Mouse (Mus musculus) skeletal muscle tissue, postnatal 0 days (tissue): Measurements from ENCODE around the gene Olfr1484. TPM values are rescaled to one million over a fixed set of nuclear protein-coding genes. Genes with fewer than 3 reads are reported as not detected.

Experiments
- microRNA-seq, 2 experiments: library from miRNA; unstranded; fragments of <30 nt; microRNA quantifications; one replicate each; pipeline ENCODE4; 2016
- polyA plus RNA-seq: library from polyadenylated mRNA; unstranded; fragments of >200 nt; fragmentation: Nextera tagmentation; extraction: Ambion mirVana; gene quantifications from 2 replicates; pipeline ENCODE4 v1.2.1, GENCODE M21; 2015

Olfr1484 gene
- polyA plus RNA-seq, result not detected in 2 replicates

GRCm38 (mm10) chr19:13583211-13583610 lies at the start of gene Olfr1484:
Olfr1484 (plus strand) TSS chr19:13583511.

GRCm38 (mm10) chr19:13617075-13617474 lies 33.8 kb downstream of the Olfr1484 start, which contains the start of gene Olfr1487:
Olfr1487 (plus strand) TSS chr19:13617375.

DNA sequence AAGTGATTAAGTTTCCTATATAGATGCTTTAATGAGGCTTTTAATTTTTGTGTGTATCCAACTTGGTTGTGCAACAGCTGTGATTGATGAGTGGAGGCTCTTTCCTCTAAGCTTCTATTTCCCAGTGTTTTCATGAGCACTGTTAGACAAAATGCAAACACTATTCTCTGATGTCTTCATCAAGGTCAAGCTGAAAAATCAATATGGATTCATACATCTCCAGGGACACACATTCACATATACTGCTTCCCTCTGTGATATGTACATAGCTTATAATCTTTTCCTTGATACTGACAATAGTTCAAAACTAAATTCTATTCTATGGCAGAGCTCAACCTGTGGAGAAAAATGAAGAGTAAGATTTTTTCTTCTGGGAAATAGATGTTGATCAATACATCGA lies 48.0 kb downstream of the Olfr1484 start, which contains the start of gene Olfr1489:
Olfr1489 (plus strand) TSS at position 301 of the 400 bp plus-strand sequence.

Small RNAs within 50 kb of the gene (microRNA-seq; reads per million reads assigned to microRNA genes)
- gene Gm22323, result 0 reads per million in 2 experiments
- 0 reads per million in 2 experiments for gene Gm23931

Other genes starting within 250 kb of the Olfr1484 start
- gene Olfr1466, start 244.6 kb upstream of the Olfr1484 start, polyA plus RNA-seq, result not detected in 2 replicates
- gene Olfr1467, start 221.3 kb upstream of the Olfr1484 start, polyA plus RNA-seq, result not detected in 2 replicates
- not detected in 2 replicates for gene Olfr1469, start 175.7 kb upstream of the Olfr1484 start, polyA plus RNA-seq
- not detected in 2 replicates for gene Olfr1471, start 140.1 kb upstream of the Olfr1484 start, polyA plus RNA-seq
- gene Olfr1472, start 127.4 kb upstream of the Olfr1484 start, polyA plus RNA-seq, result not detected in 2 replicates
- not detected in 2 replicates for gene Olfr1474, start 113.9 kb upstream of the Olfr1484 start, polyA plus RNA-seq
- gene Olfr1475, start 103.3 kb upstream of the Olfr1484 start, polyA plus RNA-seq, result not detected in 2 replicates
- not detected in 2 replicates for gene Olfr1477, start 83.0 kb upstream of the Olfr1484 start, polyA plus RNA-seq
- not detected in 2 replicates for gene Olfr1480, start 55.6 kb upstream of the Olfr1484 start, polyA plus RNA-seq
- gene Olfr1487, start 33.9 kb downstream of the Olfr1484 start, polyA plus RNA-seq, result not detected in 2 replicates
- gene Olfr1489, start 48.1 kb downstream of the Olfr1484 start, polyA plus RNA-seq, result not detected in 2 replicates
- gene Olfr1490, start 67.6 kb downstream of the Olfr1484 start, polyA plus RNA-seq, result not detected in 2 replicates
- gene Olfr1491, start 113.8 kb downstream of the Olfr1484 start, polyA plus RNA-seq, result not detected in 2 replicates
- not detected in 2 replicates for gene Olfr1493-ps1, start 139.8 kb downstream of the Olfr1484 start, polyA plus RNA-seq
- gene Olfr1494, start 156.2 kb downstream of the Olfr1484 start, polyA plus RNA-seq, result not detected in 2 replicates
- gene Olfr1495, start 181.1 kb downstream of the Olfr1484 start, polyA plus RNA-seq, result not detected in 2 replicates
- gene Olfr1496, start 194.4 kb downstream of the Olfr1484 start, polyA plus RNA-seq, result not detected in 2 replicates
- gene Olfr1497, start 214.7 kb downstream of the Olfr1484 start, polyA plus RNA-seq, result not detected in 2 replicates
- gene Olfr1499, start 235.9 kb downstream of the Olfr1484 start, polyA plus RNA-seq, result not detected in 2 replicates
- not detected in 2 replicates for gene Olfr1500, start 247.0 kb downstream of the Olfr1484 start, polyA plus RNA-seq